Mouse (Mus musculus): Measurements from ENCODE around the gene Ano10.

The Ano10 gene

GRCm38 (mm10) chr9:122244800-122245165 is 49.4 kb downstream of the Ano10 start:
- DNase-seq (ENCODE audit: low spot score) = no peak

- DNase-seq (ENCODE audit: low spot score) = peak; percentile 57
These were observed 50.0 kb downstream of the Ano10 start for GRCm38 (mm10) chr9:122244080-122244799.

GRCm38 (mm10) chr9:122243297-122243696 is 50.9 kb downstream of the Ano10 start:
- no peak for DNase-seq (ENCODE audit: low spot score)

- DNase-seq (ENCODE audit: low spot score) = no peak
These were observed 51.4 kb downstream of the Ano10 start for GRCm38 (mm10) chr9:122242856-122243255.

- no peak for DNase-seq (ENCODE audit: low spot score)
These were observed 52.3 kb downstream of the Ano10 start for GRCm38 (mm10) chr9:122241812-122242400.

- no peak for DNase-seq (ENCODE audit: low spot score)
These were observed 53.5 kb downstream of the Ano10 start for GRCm38 (mm10) chr9:122240629-122241199.

- no peak for DNase-seq (ENCODE audit: low spot score)
These were observed 59.5 kb downstream of the Ano10 start for GRCm38 (mm10) chr9:122234741-122235140.

GRCm38 (mm10) chr9:122233972-122234345 is 60.3 kb downstream of the Ano10 start:
- no peak for DNase-seq (ENCODE audit: low spot score)

- DNase-seq (ENCODE audit: low spot score) = no peak
These were observed 60.8 kb downstream of the Ano10 start for GRCm38 (mm10) chr9:122233316-122233971.

GRCm38 (mm10) chr9:122232912-122233311 is 61.3 kb downstream of the Ano10 start:
- DNase-seq (ENCODE audit: low spot score) = peak; percentile 48

- DNase-seq (ENCODE audit: low spot score) = no peak
These were observed 63.5 kb downstream of the Ano10 start for GRCm38 (mm10) chr9:122230701-122231100.

- no peak for DNase-seq (ENCODE audit: low spot score)
These were observed 67.8 kb downstream of the Ano10 start for GRCm38 (mm10) chr9:122226419-122226818.

GRCm38 (mm10) chr9:122225309-122225708 is 68.9 kb downstream of the Ano10 start:
- DNase-seq (ENCODE audit: low spot score) = no peak

- peak; percentile 67 for DNase-seq (ENCODE audit: low spot score)
These were observed 71.2 kb downstream of the Ano10 start for GRCm38 (mm10) chr9:122223005-122223404.

- no peak for DNase-seq (ENCODE audit: low spot score)
These were observed 74.3 kb downstream of the Ano10 start for GRCm38 (mm10) chr9:122219934-122220333.

GRCm38 (mm10) chr9:122216945-122217529 is 77.2 kb downstream of the Ano10 start:
- DNase-seq (ENCODE audit: low spot score) = no peak

GRCm38 (mm10) chr9:122215118-122215517 is 79.1 kb downstream of the Ano10 start:
- DNase-seq (ENCODE audit: low spot score) = no peak

- no peak for DNase-seq (ENCODE audit: low spot score)
These were observed 85.9 kb downstream of the Ano10 start for GRCm38 (mm10) chr9:122208311-122208710.

GRCm38 (mm10) chr9:122205543-122206200 is 88.6 kb downstream of the Ano10 start:
- DNase-seq (ENCODE audit: low spot score) = no peak

GRCm38 (mm10) chr9:122204508-122204907 is 89.7 kb downstream of the Ano10 start:
- DNase-seq (ENCODE audit: low spot score) = peak; percentile 48

- peak; percentile 59 for DNase-seq (ENCODE audit: low spot score)
These were observed 95.0 kb downstream of the Ano10 start for GRCm38 (mm10) chr9:122199253-122199652.

GRCm38 (mm10) chr9:122198621-122199020 is 95.6 kb downstream of the Ano10 start:
- DNase-seq (ENCODE audit: low spot score) = no peak

All from T-cell, adult 2 months (primary cell).